Mouse (Mus musculus) spleen, postnatal 4 days (tissue): Measurements from ENCODE around the gene Dip2b.

Experiments
- DNase-seq, 2 experiments: peaks; one replicate each; pipeline ENCODE4 v3.0.0; 2022; ENCODE audit warnings: low spot score in 2 of 2

Gene Dip2b

GRCm38 (mm10) chr15:100178487-100178886, 140.0 kb downstream of the Dip2b start:
- no peak for DNase-seq

- DNase-seq = no peak
These were observed 141.2 kb downstream of the Dip2b start for GRCm38 (mm10) chr15:100179685-100180084.

GRCm38 (mm10) chr15:100180221-100180620, 141.8 kb downstream of the Dip2b start:
- no peak for DNase-seq

GRCm38 (mm10) chr15:100181841-100182240, 143.4 kb downstream of the Dip2b start:
- DNase-seq = no peak

GRCm38 (mm10) chr15:100182526-100183280, 144.2 kb downstream of the Dip2b start:
- DNase-seq = no peak

- DNase-seq = no peak
These were observed 145.0 kb downstream of the Dip2b start for GRCm38 (mm10) chr15:100183510-100183909.

GRCm38 (mm10) chr15:100184821-100185496, 146.5 kb downstream of the Dip2b start:
- DNase-seq = no peak

GRCm38 (mm10) chr15:100186234-100186633, 147.8 kb downstream of the Dip2b start:
- no peak for DNase-seq

- no peak for DNase-seq
These were observed 148.6 kb downstream of the Dip2b start for GRCm38 (mm10) chr15:100186882-100187672.

GRCm38 (mm10) chr15:100188542-100188941, 150.1 kb downstream of the Dip2b start:
- no peak for DNase-seq

GRCm38 (mm10) chr15:100188962-100189404, 150.5 kb downstream of the Dip2b start:
- DNase-seq = no peak

GRCm38 (mm10) chr15:100190083-100190482, 151.6 kb downstream of the Dip2b start:
- no peak for DNase-seq

GRCm38 (mm10) chr15:100198983-100199745, 160.7 kb downstream of the Dip2b start:
- DNase-seq = no peak

GRCm38 (mm10) chr15:100199790-100200189, 161.3 kb downstream of the Dip2b start:
- no peak for DNase-seq

GRCm38 (mm10) chr15:100201806-100202205, 163.3 kb downstream of the Dip2b start:
- DNase-seq = no peak

- no peak for DNase-seq
These were observed 164.1 kb downstream of the Dip2b start for GRCm38 (mm10) chr15:100202431-100203015.

- no peak for DNase-seq
These were observed 166.1 kb downstream of the Dip2b start for GRCm38 (mm10) chr15:100204574-100204973.

- no peak for DNase-seq
These were observed 171.5 kb downstream of the Dip2b start for GRCm38 (mm10) chr15:100210013-100210412.

- no peak for DNase-seq
These were observed 174.9 kb downstream of the Dip2b start for GRCm38 (mm10) chr15:100213339-100213738.

GRCm38 (mm10) chr15:100215092-100215491, 176.6 kb downstream of the Dip2b start:
- DNase-seq = no peak

GRCm38 (mm10) chr15:100216173-100216572, 177.7 kb downstream of the Dip2b start:
- no peak for DNase-seq
